Mouse (Mus musculus): ENCODE data around the gene Eftud2. TPM values are rescaled to one million over a fixed set of nuclear protein-coding genes. Genes with fewer than 3 reads are reported as not detected.

The Eftud2 gene
- polyA plus RNA-seq, 1 experiment = 152 TPM

DNA sequence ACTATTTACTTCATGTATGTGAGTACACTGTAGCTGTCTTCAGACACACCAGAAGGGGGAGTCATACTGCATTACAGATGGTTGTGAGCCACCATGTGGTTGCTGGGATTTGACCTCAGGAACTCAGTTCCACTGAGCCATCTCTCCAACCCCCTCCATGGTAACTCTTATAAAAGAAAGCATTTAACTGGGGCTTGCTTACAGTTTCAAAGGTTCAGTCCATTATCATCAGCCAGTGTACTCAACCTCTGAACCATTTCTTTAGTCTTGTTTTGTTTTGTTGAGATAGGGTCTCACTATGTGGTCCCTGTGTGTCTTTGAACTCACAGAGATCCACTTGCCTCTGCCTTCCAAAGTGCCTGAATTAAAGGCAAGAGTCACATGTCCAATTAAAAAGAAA lies 65.9 kb downstream of the Eftud2 start:
- Histone ChIP-seq H3K27ac (ENCODE audit: insufficient read depth, low read length) (no peak overlapping the region), H3K9me3 (replicated peaks; ENCODE audit: control insufficient read depth, insufficient read depth, low read length, poor library complexity, severe bottlenecking) (no peaks in the 10 kb centered on the region), H3K4me3 (ENCODE audit: low read depth, low read length) (no peak overlapping the region), H3K4me1 (ENCODE audit: control insufficient read depth, insufficient read depth, low read length) (no peaks in the 10 kb centered on the region), H3K9ac (ENCODE audit: low read depth, poor library complexity, severe bottlenecking) (no peak overlapping the region), H3K36me3 (ENCODE audit: control insufficient read depth, insufficient read depth, low read length, poor library complexity, severe bottlenecking) (peaks cover 4% of the 10 kb centered on the region; the same call in 1 of the 2 replicates), H3K27me3 (ENCODE audit: control insufficient read depth, insufficient read depth, low read length, poor library complexity, severe bottlenecking) (no peaks in the 10 kb centered on the region)
- no peak for TF ChIP-seq CTCF (IDR thresholded peaks at IDR 0.05; ENCODE audit: low read depth, low read length)
- no peak for TF ChIP-seq POLR2A (IDR thresholded peaks at IDR 0.05; ENCODE audit: insufficient read depth, low read length)
- TF ChIP-seq EP300 (IDR thresholded peaks at IDR 0.05; ENCODE audit: insufficient read depth, low read depth, low read length) = no peak

DNA sequence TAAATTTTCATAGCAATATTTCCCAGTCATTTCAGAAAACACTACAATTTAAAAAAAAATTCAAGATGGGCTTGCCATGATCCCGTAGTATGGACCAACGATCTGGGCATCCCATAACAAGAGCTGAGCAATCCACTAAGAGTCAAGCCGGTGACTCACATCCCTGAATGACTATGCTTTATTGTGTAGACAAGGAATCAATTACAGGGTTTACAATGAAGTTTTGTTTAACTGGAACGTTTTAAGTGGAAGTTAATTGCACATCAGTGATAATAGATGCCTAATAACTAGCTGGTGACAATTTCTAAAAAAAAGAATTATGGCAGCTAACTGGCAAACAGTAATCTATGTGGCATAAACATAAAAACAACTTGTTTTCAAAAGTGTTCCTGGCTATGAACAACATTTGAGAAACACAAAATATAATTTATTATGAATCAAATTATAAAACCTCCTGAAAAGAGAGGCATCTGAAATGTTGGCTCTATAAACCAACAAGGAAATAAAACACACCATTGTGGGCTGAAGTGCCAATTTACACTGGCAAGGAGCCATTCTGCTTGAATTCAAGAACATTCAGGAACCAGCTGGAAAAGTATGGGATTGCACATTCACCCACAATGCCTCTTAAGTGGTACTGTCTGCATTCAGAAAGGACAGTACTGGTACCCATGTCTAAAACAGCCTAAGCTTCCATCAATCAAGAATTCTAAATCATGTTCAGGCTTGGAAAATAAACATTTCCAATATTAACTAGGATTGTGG lies 69.9 kb downstream of the Eftud2 start:
- TF ChIP-seq CTCF (IDR thresholded peaks at IDR 0.05; ENCODE audit: low read depth, low read length) (no peak), POLR2A (IDR thresholded peaks at IDR 0.05; ENCODE audit: insufficient read depth, low read length) (no peak), EP300 (IDR thresholded peaks at IDR 0.05; ENCODE audit: insufficient read depth, low read depth, low read length) (no peak)

DNA sequence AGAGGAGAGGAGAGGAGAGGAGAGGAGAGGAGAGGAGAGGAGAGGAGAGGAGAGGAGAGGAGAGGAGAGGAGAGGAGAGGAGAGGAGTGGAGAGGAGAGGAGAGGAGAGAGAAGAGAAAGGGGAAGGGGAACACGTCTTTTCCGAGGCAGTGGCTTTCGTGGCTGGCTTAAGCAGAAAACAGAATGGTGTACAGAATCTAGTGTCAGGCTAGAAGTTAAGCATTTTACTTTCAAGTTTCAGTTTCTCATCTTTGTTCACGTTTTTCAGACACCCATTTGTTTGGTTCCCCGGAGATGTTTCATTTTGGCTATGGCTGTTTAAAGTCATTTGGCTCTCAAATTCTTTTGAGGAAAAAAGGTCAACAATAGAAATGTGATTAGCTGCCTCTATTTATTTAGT lies 72.5 kb downstream of the Eftud2 start:
- H3K27me3 ChIP-seq (ENCODE audit: control insufficient read depth, insufficient read depth, low read length, poor library complexity, severe bottlenecking) = no peaks in the 10 kb centered on the region
- no peak overlapping the region for H3K9ac ChIP-seq (ENCODE audit: low read depth, poor library complexity, severe bottlenecking)
- H3K4me1 ChIP-seq (ENCODE audit: control insufficient read depth, insufficient read depth, low read length) = no peaks in the 10 kb centered on the region
- TF ChIP-seq EP300 (IDR thresholded peaks at IDR 0.05; ENCODE audit: insufficient read depth, low read depth, low read length) (no peak), POLR2A (IDR thresholded peaks at IDR 0.05; ENCODE audit: insufficient read depth, low read length) (no peak), CTCF (IDR thresholded peaks at IDR 0.05; ENCODE audit: low read depth, low read length) (no peak)
- H3K9me3 ChIP-seq (replicated peaks; ENCODE audit: control insufficient read depth, insufficient read depth, low read length, poor library complexity, severe bottlenecking) = no peaks in the 10 kb centered on the region
- H3K27ac ChIP-seq (ENCODE audit: insufficient read depth, low read length) = no peak overlapping the region
- no peak overlapping the region for H3K4me3 ChIP-seq (ENCODE audit: low read depth, low read length)
- peaks cover 4% of the 10 kb centered on the region; the same call in 1 of the 2 replicates for H3K36me3 ChIP-seq (ENCODE audit: control insufficient read depth, insufficient read depth, low read length, poor library complexity, severe bottlenecking)

More for the DNA sequence above, 69.9 kb downstream of the Eftud2 start:
- Histone ChIP-seq H3K36me3 (ENCODE audit: control insufficient read depth, insufficient read depth, low read length, poor library complexity, severe bottlenecking) (peaks cover 4% of the 10 kb centered on the region; the same call in 1 of the 2 replicates), H3K4me1 (ENCODE audit: control insufficient read depth, insufficient read depth, low read length) (no peaks in the 10 kb centered on the region), H3K9me3 (replicated peaks; ENCODE audit: control insufficient read depth, insufficient read depth, low read length, poor library complexity, severe bottlenecking) (no peaks in the 10 kb centered on the region), H3K9ac (ENCODE audit: low read depth, poor library complexity, severe bottlenecking) (no peak overlapping the region), H3K4me3 (ENCODE audit: low read depth, low read length) (no peak overlapping the region), H3K27me3 (ENCODE audit: control insufficient read depth, insufficient read depth, low read length, poor library complexity, severe bottlenecking) (no peaks in the 10 kb centered on the region), H3K27ac (ENCODE audit: insufficient read depth, low read length) (no peak overlapping the region)

DNA sequence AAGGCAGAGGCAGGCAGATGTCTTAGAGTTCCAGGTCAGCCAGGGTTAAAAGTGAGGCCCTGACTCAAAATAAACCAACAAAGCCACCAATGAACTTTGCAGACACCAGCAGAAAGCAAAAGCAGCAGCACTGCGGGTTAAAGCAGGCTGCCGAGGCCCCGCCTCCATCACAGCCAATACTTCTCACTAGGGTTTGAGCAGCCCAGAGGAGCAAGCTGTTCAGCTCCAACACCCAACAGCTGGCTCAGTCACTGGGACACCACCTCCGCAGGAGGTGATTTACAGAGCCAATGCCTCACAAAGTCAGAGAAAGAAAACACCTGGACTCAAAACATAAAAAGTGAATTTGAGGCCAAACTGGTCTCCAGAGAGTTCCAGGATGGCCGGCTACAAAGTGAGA lies 77.3 kb downstream of the Eftud2 start:
- TF ChIP-seq POLR2A (IDR thresholded peaks at IDR 0.05; ENCODE audit: insufficient read depth, low read length) (no peak), CTCF (IDR thresholded peaks at IDR 0.05; ENCODE audit: low read depth, low read length) (no peak), EP300 (IDR thresholded peaks at IDR 0.05; ENCODE audit: insufficient read depth, low read depth, low read length) (no peak)
- Histone ChIP-seq H3K9ac (ENCODE audit: low read depth, poor library complexity, severe bottlenecking) (no peak overlapping the region), H3K27me3 (ENCODE audit: control insufficient read depth, insufficient read depth, low read length, poor library complexity, severe bottlenecking) (no peaks in the 10 kb centered on the region), H3K27ac (ENCODE audit: insufficient read depth, low read length) (no peak overlapping the region), H3K9me3 (replicated peaks; ENCODE audit: control insufficient read depth, insufficient read depth, low read length, poor library complexity, severe bottlenecking) (no peaks in the 10 kb centered on the region), H3K4me1 (ENCODE audit: control insufficient read depth, insufficient read depth, low read length) (no peaks in the 10 kb centered on the region), H3K4me3 (ENCODE audit: low read depth, low read length) (no peak overlapping the region), H3K36me3 (ENCODE audit: control insufficient read depth, insufficient read depth, low read length, poor library complexity, severe bottlenecking) (peaks cover 35% of the 10 kb centered on the region)

GRCm38 (mm10) chr11:102794157-102794556 lies 86.6 kb downstream of the Eftud2 start:
- no peak overlapping the region for H3K4me3 ChIP-seq (ENCODE audit: low read depth, low read length)
- H3K9ac ChIP-seq (ENCODE audit: low read depth, poor library complexity, severe bottlenecking) = no peak overlapping the region
- no peaks in the 10 kb centered on the region for H3K4me1 ChIP-seq (ENCODE audit: control insufficient read depth, insufficient read depth, low read length)
- H3K9me3 ChIP-seq (replicated peaks; ENCODE audit: control insufficient read depth, insufficient read depth, low read length, poor library complexity, severe bottlenecking) = no peaks in the 10 kb centered on the region
- peaks cover 3% of the 10 kb centered on the region for H3K36me3 ChIP-seq (ENCODE audit: control insufficient read depth, insufficient read depth, low read length, poor library complexity, severe bottlenecking)
- H3K27ac ChIP-seq (ENCODE audit: insufficient read depth, low read length) = no peak overlapping the region
- no peak for TF ChIP-seq EP300 (IDR thresholded peaks at IDR 0.05; ENCODE audit: insufficient read depth, low read depth, low read length)
- TF ChIP-seq POLR2A (IDR thresholded peaks at IDR 0.05; ENCODE audit: insufficient read depth, low read length) = no peak
- TF ChIP-seq CTCF (IDR thresholded peaks at IDR 0.05; ENCODE audit: low read depth, low read length) = no peak
- H3K27me3 ChIP-seq (ENCODE audit: control insufficient read depth, insufficient read depth, low read length, poor library complexity, severe bottlenecking) = no peaks in the 10 kb centered on the region

GRCm38 (mm10) chr11:102791682-102792445 lies 88.9 kb downstream of the Eftud2 start:
- no peaks in the 10 kb centered on the region for H3K36me3 ChIP-seq (ENCODE audit: control insufficient read depth, insufficient read depth, low read length, poor library complexity, severe bottlenecking)
- H3K27ac ChIP-seq (ENCODE audit: insufficient read depth, low read length) = no peak overlapping the region
- H3K9ac ChIP-seq (ENCODE audit: low read depth, poor library complexity, severe bottlenecking) = no peak overlapping the region
- H3K9me3 ChIP-seq (replicated peaks; ENCODE audit: control insufficient read depth, insufficient read depth, low read length, poor library complexity, severe bottlenecking) = no peaks in the 10 kb centered on the region
- H3K4me1 ChIP-seq (ENCODE audit: control insufficient read depth, insufficient read depth, low read length) = no peaks in the 10 kb centered on the region
- TF ChIP-seq EP300 (IDR thresholded peaks at IDR 0.05; ENCODE audit: insufficient read depth, low read depth, low read length) = no peak
- TF ChIP-seq CTCF (IDR thresholded peaks at IDR 0.05; ENCODE audit: low read depth, low read length) = no peak
- no peak for TF ChIP-seq POLR2A (IDR thresholded peaks at IDR 0.05; ENCODE audit: insufficient read depth, low read length)
- H3K27me3 ChIP-seq (ENCODE audit: control insufficient read depth, insufficient read depth, low read length, poor library complexity, severe bottlenecking) = no peaks in the 10 kb centered on the region
- no peak overlapping the region for H3K4me3 ChIP-seq (ENCODE audit: low read depth, low read length)

Other genes starting within 250 kb of the Eftud2 start
- 8.8 and 9.4 TPM in 2 replicates for gene Meioc, start 217.3 kb downstream of the Eftud2 start, polyA plus RNA-seq (2011; ENCODE audit: insufficient read depth, insufficient read length, low read depth, missing spikeins)
- gene Ccdc43, start 183.2 kb downstream of the Eftud2 start, polyA plus RNA-seq (2011; ENCODE audit: insufficient read depth, insufficient read length, low read depth, missing spikeins) = 53.9 and 62.0 TPM in 2 replicates
- gene Adam11, start 119.5 kb downstream of the Eftud2 start, polyA plus RNA-seq (2011; ENCODE audit: insufficient read depth, insufficient read length, low read depth, missing spikeins) = 1.2 and 2.4 TPM in 2 replicates
- 67.4 and 71.0 TPM in 2 replicates for gene Gjc1, start 61.3 kb downstream of the Eftud2 start, polyA plus RNA-seq (2011; ENCODE audit: insufficient read depth, insufficient read length, low read depth, missing spikeins)
- not detected in 2 replicates for gene Higd1b, start 45.1 kb downstream of the Eftud2 start, polyA plus RNA-seq (2011; ENCODE audit: insufficient read depth, insufficient read length, low read depth, missing spikeins)
- 0.37 and 1.2 TPM in 2 replicates for gene Ccdc103, start 219 bp upstream of the Eftud2 start, polyA plus RNA-seq (2011; ENCODE audit: insufficient read depth, insufficient read length, low read depth, missing spikeins)
- not detected in 2 replicates for gene Fam187a, start 4.2 kb upstream of the Eftud2 start, polyA plus RNA-seq (2011; ENCODE audit: insufficient read depth, insufficient read length, low read depth, missing spikeins)
- gene Gfap, start 19.9 kb upstream of the Eftud2 start, polyA plus RNA-seq (2011; ENCODE audit: insufficient read depth, insufficient read length, low read depth, missing spikeins) = not detected in 2 replicates
- 72.3 and 75.4 TPM in 2 replicates for gene Kif18b, start 44.1 kb upstream of the Eftud2 start, polyA plus RNA-seq (2011; ENCODE audit: insufficient read depth, insufficient read length, low read depth, missing spikeins)
- gene C1ql1, start 65.7 kb upstream of the Eftud2 start, polyA plus RNA-seq (2011; ENCODE audit: insufficient read depth, insufficient read length, low read depth, missing spikeins) = 4.8 and 5.9 TPM in 2 replicates
- 101 TPM in 2 replicates for gene Nmt1, start 147.2 kb upstream of the Eftud2 start, polyA plus RNA-seq (2011; ENCODE audit: insufficient read depth, insufficient read length, low read depth, missing spikeins)
- 120 and 134 TPM in 2 replicates for gene Dcakd, start 147.3 kb upstream of the Eftud2 start, polyA plus RNA-seq (2011; ENCODE audit: insufficient read depth, insufficient read length, low read depth, missing spikeins)
- 14.7 and 17.5 TPM in 2 replicates for gene Plcd3, start 220.7 kb upstream of the Eftud2 start, polyA plus RNA-seq (2011; ENCODE audit: insufficient read depth, insufficient read length, low read depth, missing spikeins)
- 15.0 and 19.4 TPM in 2 replicates for gene Acbd4, start 220.7 kb upstream of the Eftud2 start, polyA plus RNA-seq (2011; ENCODE audit: insufficient read depth, insufficient read length, low read depth, missing spikeins)
- 17.2 and 20.1 TPM in 2 replicates for gene Hexim1, start 235.2 kb upstream of the Eftud2 start, polyA plus RNA-seq (2011; ENCODE audit: insufficient read depth, insufficient read length, low read depth, missing spikeins)